Mouse (Mus musculus): ENCODE measurements around the gene Adamtsl3. TPM values are rescaled to one million over a fixed set of nuclear protein-coding genes. Genes with fewer than 3 reads are reported as not detected.

Adamtsl3 gene
- total RNA-seq, 2 experiments from 2014 or later = 2.4 to 4.0 TPM

- no peak for DNase-seq (ENCODE audit: low spot score)
Measured at GRCm38 (mm10) chr7:82497064-82497463, 161.6 kb downstream of the Adamtsl3 start.

GRCm38 (mm10) chr7:82501306-82501705 is 165.8 kb downstream of the Adamtsl3 start:
- no peak for DNase-seq (ENCODE audit: low spot score)

DNA sequence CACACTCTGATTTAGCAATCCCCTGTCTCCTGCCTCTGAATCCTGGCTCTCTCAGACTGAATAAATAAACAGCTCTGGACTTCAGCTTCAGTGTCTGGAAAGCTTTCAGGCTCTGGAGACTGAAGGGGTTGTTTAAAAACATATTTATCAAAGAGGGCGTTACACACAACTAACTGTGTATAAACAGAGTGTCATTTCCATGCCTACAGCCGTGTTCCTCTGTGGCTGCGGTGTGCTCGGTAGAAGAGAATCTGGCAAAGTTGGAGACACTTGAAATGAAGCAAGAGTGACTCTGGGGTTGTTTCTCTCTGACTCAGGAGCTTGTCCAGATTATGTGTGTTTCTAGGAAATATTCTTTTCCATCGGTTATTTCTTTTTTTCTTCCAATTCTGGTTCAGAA is 167.0 kb downstream of the Adamtsl3 start:
- DNase-seq (ENCODE audit: low spot score) = peak; percentile 26

DNA sequence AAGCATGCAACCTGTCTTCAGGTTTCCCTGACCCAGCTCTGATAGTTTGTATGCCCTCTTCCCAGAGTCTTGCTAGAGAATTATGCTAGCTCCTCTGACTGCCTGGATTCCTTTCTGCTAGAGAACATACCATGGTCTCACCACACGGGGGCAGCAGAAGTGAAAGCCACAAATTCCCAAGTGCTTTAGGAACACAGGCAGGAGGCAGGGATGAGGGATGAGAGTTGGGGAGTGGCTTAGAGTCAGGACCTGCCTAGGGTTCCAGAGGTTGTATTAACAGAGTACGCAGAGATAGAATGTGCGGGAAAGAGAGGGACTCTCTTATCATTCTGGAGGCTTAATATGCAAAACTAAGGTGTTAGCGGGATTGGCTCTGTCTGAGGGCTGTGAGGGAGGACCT is 168.6 kb downstream of the Adamtsl3 start:
- DNase-seq (ENCODE audit: low spot score) = peak; percentile 22

GRCm38 (mm10) chr7:82530583-82530982 is 195.1 kb downstream of the Adamtsl3 start:
- DNase-seq (ENCODE audit: low spot score) = peak; percentile 30

GRCm38 (mm10) chr7:82531376-82531775 is 195.9 kb downstream of the Adamtsl3 start:
- peak; percentile 26 for DNase-seq (ENCODE audit: low spot score)

DNA sequence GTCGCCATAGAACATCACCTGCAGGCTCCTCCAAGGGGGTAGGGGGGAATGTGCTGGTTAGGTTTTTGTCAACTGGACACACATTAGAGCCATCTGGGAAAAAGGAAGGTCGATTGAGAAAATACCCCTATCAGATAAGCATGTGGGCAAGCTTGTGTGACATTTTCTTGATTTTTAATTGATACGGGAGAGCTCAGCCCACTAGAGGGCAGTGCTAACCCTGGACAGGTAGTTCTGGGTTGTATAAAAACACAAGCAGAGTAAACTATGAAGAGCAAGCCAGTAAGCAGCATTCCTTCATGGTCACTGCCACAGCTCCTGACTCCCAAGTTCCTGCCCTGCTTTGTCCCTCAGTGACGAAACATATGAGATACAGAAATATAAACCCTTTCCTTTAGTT is 197.7 kb downstream of the Adamtsl3 start:
- no peak for DNase-seq (ENCODE audit: low spot score)

GRCm38 (mm10) chr7:82533747-82534504 is 198.4 kb downstream of the Adamtsl3 start:
- DNase-seq (ENCODE audit: low spot score) = no peak

GRCm38 (mm10) chr7:82544390-82544919 is 209.0 kb downstream of the Adamtsl3 start:
- DNase-seq (ENCODE audit: low spot score) = no peak

- no peak for DNase-seq (ENCODE audit: low spot score)
Measured at GRCm38 (mm10) chr7:82552005-82552404, 216.5 kb downstream of the Adamtsl3 start.

GRCm38 (mm10) chr7:82555803-82556202 is 220.3 kb downstream of the Adamtsl3 start:
- DNase-seq (ENCODE audit: low spot score) = no peak

DNA sequence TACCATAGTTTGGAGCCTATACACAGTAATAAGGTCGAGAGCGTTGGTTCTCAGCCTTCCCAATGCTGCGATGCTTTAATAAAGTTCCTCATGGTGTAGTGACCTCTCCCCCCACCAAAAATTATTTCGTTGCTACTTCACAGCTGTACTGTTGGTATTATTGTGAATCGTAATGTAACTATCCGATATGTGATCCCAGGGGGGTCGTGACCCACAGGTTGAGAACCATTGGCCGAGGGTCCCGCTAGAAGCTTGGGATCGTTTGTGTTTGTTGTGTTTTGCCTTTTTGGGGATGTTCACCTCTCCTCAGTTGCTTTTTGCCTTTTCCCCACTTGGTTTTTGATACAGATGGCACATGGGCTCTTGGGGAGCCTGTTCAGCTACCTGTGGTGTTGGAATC is 220.9 kb downstream of the Adamtsl3 start:
- DNase-seq (ENCODE audit: low spot score) = no peak

GRCm38 (mm10) chr7:82557111-82557510 is 221.6 kb downstream of the Adamtsl3 start:
- no peak for DNase-seq (ENCODE audit: low spot score)

DNA sequence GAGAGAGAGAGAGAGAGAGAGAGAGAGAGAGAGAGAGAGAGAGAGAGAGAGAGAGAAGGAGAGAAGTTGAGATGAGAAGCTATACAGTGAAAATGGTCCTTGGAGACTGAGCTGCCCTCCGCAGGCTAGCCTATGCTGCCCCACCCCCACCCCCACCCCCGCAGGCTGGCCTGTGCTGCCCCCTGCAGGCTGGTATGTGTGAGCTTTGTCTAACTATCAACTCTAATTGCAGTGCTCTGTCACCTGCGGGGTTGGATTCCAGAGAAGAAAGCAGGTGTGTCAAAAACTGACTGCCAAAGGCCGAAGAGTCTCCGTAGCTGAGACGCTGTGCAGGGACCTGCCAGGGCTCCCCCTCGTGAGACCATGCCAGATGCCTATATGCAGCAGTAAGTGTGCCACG is 231.2 kb downstream of the Adamtsl3 start:
- no peak for DNase-seq (ENCODE audit: low spot score)

DNA sequence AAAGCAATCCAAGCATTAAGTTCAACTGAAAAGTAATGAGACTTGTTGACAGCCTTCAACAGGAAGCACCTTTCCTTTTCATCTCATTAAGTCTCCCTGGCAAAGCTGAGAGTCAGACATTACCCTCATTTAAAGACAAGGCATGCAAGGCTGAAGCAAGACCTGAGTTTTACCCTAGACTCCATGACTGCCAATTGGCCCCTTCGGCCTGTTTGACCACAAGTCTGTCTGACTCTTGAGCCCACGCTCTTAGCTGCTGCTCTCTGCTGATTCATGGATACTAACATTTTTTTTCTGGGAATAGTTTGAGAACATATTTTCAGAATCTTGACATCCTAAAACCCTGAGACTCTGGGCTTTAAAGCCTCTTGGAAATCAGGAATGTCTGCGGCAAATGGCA is 232.3 kb downstream of the Adamtsl3 start:
- no peak for DNase-seq (ENCODE audit: low spot score)

GRCm38 (mm10) chr7:82572981-82573380 is 237.5 kb downstream of the Adamtsl3 start:
- DNase-seq (ENCODE audit: low spot score) = no peak

- peak; percentile 8 for DNase-seq (ENCODE audit: low spot score)
Measured at GRCm38 (mm10) chr7:82580007-82580406, 244.5 kb downstream of the Adamtsl3 start.

- DNase-seq (ENCODE audit: low spot score) = no peak
Measured at GRCm38 (mm10) chr7:82581802-82582201, 246.3 kb downstream of the Adamtsl3 start.

- DNase-seq (ENCODE audit: low spot score) = no peak
Measured at GRCm38 (mm10) chr7:82582534-82582933, 247.0 kb downstream of the Adamtsl3 start.

- no peak for DNase-seq (ENCODE audit: low spot score)
Measured at GRCm38 (mm10) chr7:82590931-82591330, 255.4 kb downstream of the Adamtsl3 start.

GRCm38 (mm10) chr7:82602008-82602407 is 266.5 kb downstream of the Adamtsl3 start:
- no peak for DNase-seq (ENCODE audit: low spot score)

- DNase-seq (ENCODE audit: low spot score) = no peak
Measured at GRCm38 (mm10) chr7:82605425-82605824, 269.9 kb downstream of the Adamtsl3 start.

- DNase-seq (ENCODE audit: low spot score) = no peak
Measured at GRCm38 (mm10) chr7:82609629-82610028, 274.1 kb downstream of the Adamtsl3 start.
